Mouse (Mus musculus) cerebellum, adult 2 months (tissue): ENCODE data around the gene Nphp4. TPM values are rescaled to one million over a fixed set of nuclear protein-coding genes. Genes with fewer than 3 reads are reported as not detected.

ENCODE experiments used
- DNase-seq, 2 experiments: peaks; one replicate each; pipeline ENCODE4 v3.0.0; 2021
- H3K27ac ChIP-seq: fragments of 200-500 bp; 2 replicates; pipeline ENCODE4 v1.5.1; 2012; ENCODE audit warnings: low read length, control low read depth, inconsistent platforms; ENCODE audit not compliant: insufficient read depth
- H3K27me3 ChIP-seq: fragments of 200-500 bp; 2 replicates; pipeline ENCODE4 v1.6.1; 2012; ENCODE audit warnings: inconsistent platforms, mild to moderate bottlenecking, low read length, moderate library complexity; ENCODE audit not compliant: control insufficient read depth, insufficient read depth
- H3K4me1 ChIP-seq: fragments of 200-500 bp; 2 replicates; pipeline ENCODE4 v1.6.1; 2011; ENCODE audit warnings: low read length; ENCODE audit not compliant: control insufficient read depth, insufficient read depth
- H3K4me3 ChIP-seq: fragments of 200-500 bp; replicated peaks from 2 replicates; pipeline ENCODE3; 2011; ENCODE audit warnings: mild to moderate bottlenecking, low read depth, low read length, control low read depth; ENCODE audit not compliant: insufficient read depth
- CTCF ChIP-seq: fragments of 200-500 bp; IDR thresholded peaks from 2 replicates; pipeline ENCODE4 v1.5.1; 2011; ENCODE audit warnings: low read depth, mild to moderate bottlenecking, control low read depth, low read length, moderate library complexity, borderline replicate concordance; ENCODE audit not compliant: insufficient read depth
- POLR2A ChIP-seq: fragments of 200-500 bp; IDR thresholded peaks from 2 replicates; pipeline ENCODE4 v1.6.1; 2011; ENCODE audit warnings: low read length, control low read depth, borderline replicate concordance; ENCODE audit not compliant: insufficient read depth
- WGBS: fragments of 180-500 bp; shearing (Covaris S2); methylation state at CpG from one replicate; pipeline ENCODE4 v1.1.7; 2018; 5-methylcytosine and 5-hydroxymethylcytosine counted together
- polyA plus RNA-seq: library from polyadenylated mRNA; depleted of rRNA; stranded (reverse); fragments of >200 nt; gene quantifications from 2 replicates; pipeline ENCODE4 v1.2.3, GENCODE M21; 2012

The Nphp4 gene
- polyA plus RNA-seq, 1 experiment = 8.7 TPM

- peaks cover 9% of the 10 kb centered on the region for H3K4me1 ChIP-seq
- no peak overlapping the region for H3K27ac ChIP-seq
- TF ChIP-seq POLR2A (no peak), CTCF (no peak)
- whole genome bisulfite sequencing = 31% methylated on average over 9 of the region's 9 CpGs
- H3K27me3 ChIP-seq = no peaks in the 10 kb centered on the region
- DNase-seq = peak in 1 of 2 experiments; percentile 54
- no peak overlapping the region for H3K4me3 ChIP-seq
Observed at GRCm38 (mm10) chr4:152463147-152463546, 13.4 kb upstream of the Nphp4 start.

GRCm38 (mm10) chr4:152465116-152465515, 11.4 kb upstream of the Nphp4 start:
- TF ChIP-seq CTCF (no peak), POLR2A (no peak)
- no peaks in the 10 kb centered on the region for H3K27me3 ChIP-seq
- H3K27ac ChIP-seq = no peak overlapping the region
- DNase-seq = no peak
- peaks cover 9% of the 10 kb centered on the region for H3K4me1 ChIP-seq
- no peak overlapping the region for H3K4me3 ChIP-seq
- WGBS = 52% methylated on average over 8 of the region's 8 CpGs

- Histone ChIP-seq H3K27ac (no peak overlapping the region), H3K27me3 (no peaks in the 10 kb centered on the region), H3K4me1 (peaks cover 9% of the 10 kb centered on the region), H3K4me3 (no peak overlapping the region)
- TF ChIP-seq CTCF (no peak), POLR2A (no peak)
- no peak for DNase-seq
- WGBS = 38% methylated on average over 13 of the region's 13 CpGs
Observed at GRCm38 (mm10) chr4:152466601-152467000, 9.9 kb upstream of the Nphp4 start.

GRCm38 (mm10) chr4:152467951-152468350, 8.6 kb upstream of the Nphp4 start:
- Histone ChIP-seq H3K4me1 (peaks cover 7% of the 10 kb centered on the region), H3K4me3 (no peak overlapping the region), H3K27ac (no peak overlapping the region), H3K27me3 (no peaks in the 10 kb centered on the region)
- TF ChIP-seq POLR2A = no peak
- TF ChIP-seq CTCF = no peak
- DNase-seq = no peak
- WGBS = 61% methylated on average over 6 of the region's 6 CpGs

GRCm38 (mm10) chr4:152475941-152476340, 565 bp upstream of the Nphp4 start:
- H3K4me3 ChIP-seq = no peak overlapping the region
- TF ChIP-seq CTCF = no peak
- TF ChIP-seq POLR2A = no peak
- H3K4me1 ChIP-seq = peaks cover 16% of the 10 kb centered on the region
- no peaks in the 10 kb centered on the region for H3K27me3 ChIP-seq
- no peak for DNase-seq
- H3K27ac ChIP-seq = no peak overlapping the region
- WGBS = 76% methylated on average over 7 of the region's 7 CpGs

- 2% methylated on average over 21 of the region's 21 CpGs for WGBS
- DNase-seq = no peak
Observed at GRCm38 (mm10) chr4:152477106-152477465, 580 bp downstream of the Nphp4 start.

GRCm38 (mm10) chr4:152477466-152478223, 1.1 kb downstream of the Nphp4 start, which contains the start of gene Kcnab2:
Gene Kcnab2, minus strand, starts transcription at chr4:152477871.
- peak; percentile 100 for DNase-seq
- TF ChIP-seq POLR2A = peak; percentile 64; the same call in 1 of the 2 replicates
- no peak for TF ChIP-seq CTCF
- under 1% methylated on average over 63 of the region's 63 CpGs for WGBS
- Histone ChIP-seq H3K27ac (peak within 1 kb of the TSS; percentile 90), H3K4me1 (peaks cover 16% of the 10 kb centered on the region), H3K4me3 (peak within 1 kb of the TSS; percentile 78), H3K27me3 (no peaks in the 10 kb centered on the region)

More at GRCm38 (mm10) chr4:152477106-152477465, 580 bp downstream of the Nphp4 start:
- Histone ChIP-seq H3K27me3 (no peaks in the 10 kb centered on the region), H3K4me1 (peaks cover 16% of the 10 kb centered on the region), H3K4me3 (peak overlapping the region; percentile 78), H3K27ac (peak overlapping the region; percentile 7; the same call in 1 of the 2 replicates)
- TF ChIP-seq CTCF = no peak
- TF ChIP-seq POLR2A = no peak

GRCm38 (mm10) chr4:152478224-152478567, 1.7 kb downstream of the Nphp4 start:
- no peak for DNase-seq
- peak overlapping the region; percentile 78 for H3K4me3 ChIP-seq
- peaks cover 16% of the 10 kb centered on the region for H3K4me1 ChIP-seq
- WGBS = under 1% methylated on average over 13 of the region's 13 CpGs
- H3K27me3 ChIP-seq = no peaks in the 10 kb centered on the region
- TF ChIP-seq POLR2A = no peak
- no peak for TF ChIP-seq CTCF
- H3K27ac ChIP-seq = peak overlapping the region; percentile 30
